Mouse (Mus musculus) embryonic facial prominence, embryonic 11.5 days (tissue): Measurements from ENCODE around the gene 2610028H24Rik. TPM values are rescaled to one million over a fixed set of nuclear protein-coding genes. Genes with fewer than 3 reads are reported as not detected.

Experiments
- ATAC-seq: fragments of 200-750 bp; cut with Nextera tagmentation; replicated peaks from 2 replicates; pipeline ENCODE4 v1.8.0; 2017; ENCODE audit warnings: low read depth; ENCODE audit not compliant: insufficient number of reproducible peaks, low FRiP score, low TSS enrichment
- DNase-seq: peaks from one replicate; pipeline ENCODE4 v3.0.0-alpha.2; 2015; ENCODE audit warnings: low spot score
- H3K27ac ChIP-seq: fragments of 300-500 bp; sonication (generic); replicated peaks from 2 replicates; pipeline ENCODE4 v1.5.1; 2014; ENCODE audit warnings: mild to moderate bottlenecking, low read depth, low read length, control low read depth
- H3K27me3 ChIP-seq: fragments of 300-500 bp; sonication (generic); 2 replicates; pipeline ENCODE4 v1.6.1; 2014; ENCODE audit warnings: mild to moderate bottlenecking, low read length, moderate library complexity, mixed read lengths; ENCODE audit not compliant: control insufficient read depth, insufficient read depth
- H3K36me3 ChIP-seq: fragments of 300-500 bp; sonication (generic); replicated peaks from 2 replicates; pipeline ENCODE4 v1.6.1; 2014; ENCODE audit warnings: low read depth, mild to moderate bottlenecking, low read length, moderate library complexity, mixed read lengths; ENCODE audit not compliant: control insufficient read depth, insufficient read depth
- H3K4me1 ChIP-seq: fragments of 300-500 bp; sonication (generic); 2 replicates; pipeline ENCODE4 v1.6.1; 2014; ENCODE audit warnings: low read length, mixed read lengths; ENCODE audit not compliant: control insufficient read depth, insufficient read depth
- H3K4me2 ChIP-seq: fragments of 300-500 bp; sonication (generic); 2 replicates; pipeline ENCODE4 v1.6.1; 2014; ENCODE audit warnings: low read depth, mild to moderate bottlenecking, control low read depth, low read length, moderate library complexity
- H3K4me3 ChIP-seq: fragments of 300-500 bp; sonication (generic); 2 replicates; pipeline ENCODE4 v1.5.1; 2014; ENCODE audit warnings: low read depth, low read length, control low read depth
- H3K9ac ChIP-seq: fragments of 300-500 bp; sonication (generic); replicated peaks from 2 replicates; pipeline ENCODE4 v1.6.1; 2014; ENCODE audit warnings: mild to moderate bottlenecking, control low read depth, low read length
- H3K9me3 ChIP-seq: fragments of 300-500 bp; sonication (generic); replicated peaks from 2 replicates; pipeline ENCODE4 v1.6.1; 2016; ENCODE audit warnings: mild to moderate bottlenecking, low read length, inconsistent platforms, mixed read lengths; ENCODE audit not compliant: control insufficient read depth
- WGBS: fragments of 180-500 bp; shearing (Covaris S2); extraction: QIAGEN DNeasy Blood & Tissue Kit; methylation state at CpG from one replicate; pipeline ENCODE4 v1.1.7; 2014; 5-methylcytosine and 5-hydroxymethylcytosine counted together
- polyA plus RNA-seq: library from polyadenylated mRNA; unstranded; fragments of >200 nt; fragmentation: Nextera tagmentation; extraction: Ambion mirVana; gene quantifications from 2 replicates; pipeline ENCODE4 v1.2.1, GENCODE M21; 2014

Gene 2610028H24Rik
- polyA plus RNA-seq, 1 experiment from 2014 or later: not detected

GRCm38 (mm10) chr10:76468203-76469162, 19.6 kb downstream of the 2610028H24Rik start, which contains the start of the genes Mcm3ap and Ybey:
Mcm3ap (plus strand) TSS chr10:76468927.
Ybey (minus strand) TSS chr10:76469114.
- Histone ChIP-seq H3K27me3 (no peaks in the 10 kb centered on the region), H3K4me2 (peak within 1 kb of the TSS; percentile 49), H3K4me3 (peak within 1 kb of the TSS; percentile 83), H3K9me3 (no peaks in the 10 kb centered on the region), H3K27ac (peak within 1 kb of the TSS; percentile 57; the same call in 1 of the 2 replicates), H3K9ac (peak within 1 kb of the TSS; percentile 93), H3K4me1 (no peaks in the 10 kb centered on the region), H3K36me3 (peaks cover 7% of the 10 kb centered on the region)
- peak; percentile 93 for DNase-seq
- 2% methylated on average over 55 of the region's 55 CpGs for WGBS
- ATAC-seq: peak; percentile 95

- H3K27me3 ChIP-seq: no peaks in the 10 kb centered on the region
- 92% methylated on average over 5 of the region's 5 CpGs for WGBS
- H3K4me1 ChIP-seq: no peaks in the 10 kb centered on the region
- no peak overlapping the region for H3K4me3 ChIP-seq
- ATAC-seq (no peak), DNase-seq (no peak)
- H3K9ac ChIP-seq: no peak overlapping the region
- H3K9me3 ChIP-seq: no peaks in the 10 kb centered on the region
- H3K27ac ChIP-seq: no peak overlapping the region
- H3K4me2 ChIP-seq: no peak overlapping the region
- peaks cover 13% of the 10 kb centered on the region for H3K36me3 ChIP-seq
Observed at GRCm38 (mm10) chr10:76473759-76474158, 24.9 kb downstream of the 2610028H24Rik start.

- Histone ChIP-seq H3K4me3 (no peak overlapping the region), H3K27me3 (no peaks in the 10 kb centered on the region), H3K36me3 (peaks cover 15% of the 10 kb centered on the region), H3K27ac (no peak overlapping the region), H3K4me2 (no peak overlapping the region), H3K9ac (no peak overlapping the region), H3K4me1 (no peaks in the 10 kb centered on the region), H3K9me3 (no peaks in the 10 kb centered on the region)
- ATAC-seq (no peak), DNase-seq (no peak)
- 90% methylated on average over 13 of the region's 13 CpGs for WGBS
Observed at GRCm38 (mm10) chr10:76480851-76481250, 32.0 kb downstream of the 2610028H24Rik start.

GRCm38 (mm10) chr10:76481480-76481879, 32.6 kb downstream of the 2610028H24Rik start:
- H3K4me2 ChIP-seq: no peak overlapping the region
- H3K27ac ChIP-seq: no peak overlapping the region
- no peaks in the 10 kb centered on the region for H3K27me3 ChIP-seq
- DNase-seq (no peak), ATAC-seq (no peak)
- no peak overlapping the region for H3K9ac ChIP-seq
- WGBS: 91% methylated on average over 6 of the region's 6 CpGs
- no peaks in the 10 kb centered on the region for H3K4me1 ChIP-seq
- H3K4me3 ChIP-seq: no peak overlapping the region
- no peaks in the 10 kb centered on the region for H3K9me3 ChIP-seq
- H3K36me3 ChIP-seq: peaks cover 18% of the 10 kb centered on the region

- Histone ChIP-seq H3K36me3 (peaks cover 9% of the 10 kb centered on the region), H3K9ac (no peak overlapping the region), H3K4me2 (no peak overlapping the region), H3K27ac (no peak overlapping the region), H3K4me3 (no peak overlapping the region), H3K9me3 (no peaks in the 10 kb centered on the region), H3K27me3 (no peaks in the 10 kb centered on the region), H3K4me1 (no peaks in the 10 kb centered on the region)
- no peak for ATAC-seq
- no peak for DNase-seq
- WGBS: 93% methylated on average over 2 of the region's 2 CpGs
Observed at GRCm38 (mm10) chr10:76486302-76486701, 37.4 kb downstream of the 2610028H24Rik start.

GRCm38 (mm10) chr10:76488265-76488664, 39.4 kb downstream of the 2610028H24Rik start:
- H3K36me3 ChIP-seq: peaks cover 9% of the 10 kb centered on the region
- no peak overlapping the region for H3K4me3 ChIP-seq
- ATAC-seq: no peak

GRCm38 (mm10) chr10:76489205-76489604, 40.3 kb downstream of the 2610028H24Rik start:
- Histone ChIP-seq H3K9ac (no peak overlapping the region), H3K4me2 (no peak overlapping the region), H3K4me1 (no peaks in the 10 kb centered on the region), H3K9me3 (no peaks in the 10 kb centered on the region), H3K36me3 (peaks cover 9% of the 10 kb centered on the region), H3K4me3 (no peak overlapping the region), H3K27me3 (no peaks in the 10 kb centered on the region), H3K27ac (no peak overlapping the region)
- DNase-seq (no peak), ATAC-seq (no peak)
- WGBS: 93% methylated on average over 15 of the region's 15 CpGs

More at GRCm38 (mm10) chr10:76488265-76488664, 39.4 kb downstream of the 2610028H24Rik start:
- Histone ChIP-seq H3K4me2 (no peak overlapping the region), H3K27me3 (no peaks in the 10 kb centered on the region), H3K9ac (no peak overlapping the region), H3K27ac (no peak overlapping the region), H3K4me1 (no peaks in the 10 kb centered on the region), H3K9me3 (no peaks in the 10 kb centered on the region)
- DNase-seq: no peak
- 87% methylated on average over 8 of the region's 8 CpGs for WGBS

- peaks cover 7% of the 10 kb centered on the region for H3K36me3 ChIP-seq
- no peak overlapping the region for H3K27ac ChIP-seq
- ATAC-seq: no peak
- no peak overlapping the region for H3K4me2 ChIP-seq
- no peak for DNase-seq
- no peak overlapping the region for H3K9ac ChIP-seq
- H3K4me1 ChIP-seq: no peaks in the 10 kb centered on the region
- H3K4me3 ChIP-seq: no peak overlapping the region
- 81% methylated on average over 1 of the region's 1 CpGs for WGBS
- H3K27me3 ChIP-seq: no peaks in the 10 kb centered on the region
- H3K9me3 ChIP-seq: no peaks in the 10 kb centered on the region
Observed at GRCm38 (mm10) chr10:76493527-76493926, 44.6 kb downstream of the 2610028H24Rik start.
